Mouse (Mus musculus) midbrain, embryonic 16.5 days (tissue): ENCODE measurements around the gene Atox1. TPM values are rescaled to one million over a fixed set of nuclear protein-coding genes. Genes with fewer than 3 reads are reported as not detected.

ENCODE experiments used
- ATAC-seq: fragments of 200-750 bp; cut with Nextera tagmentation; 2 replicates; pipeline ENCODE4 v1.8.0; 2017; ENCODE audit warnings: moderate TSS enrichment
- H3K27ac ChIP-seq: fragments of 300-500 bp; sonication (generic); 2 replicates; pipeline ENCODE4 v1.5.1; 2014; ENCODE audit warnings: mild to moderate bottlenecking, low read length, mixed read lengths
- H3K27me3 ChIP-seq: fragments of 300-500 bp; sonication (generic); 2 replicates; pipeline ENCODE4 v1.6.1; 2014; ENCODE audit warnings: low read depth, low read length, mixed read lengths; ENCODE audit not compliant: control insufficient read depth, insufficient read depth
- H3K36me3 ChIP-seq: fragments of 300-500 bp; sonication (generic); 2 replicates; pipeline ENCODE4 v1.6.1; 2014; ENCODE audit warnings: mild to moderate bottlenecking, low read length, moderate library complexity, mixed read lengths; ENCODE audit not compliant: control insufficient read depth, insufficient read depth
- H3K4me1 ChIP-seq: fragments of 300-500 bp; sonication (generic); 2 replicates; pipeline ENCODE4 v1.6.1; 2014; ENCODE audit warnings: mild to moderate bottlenecking, low read length, mixed read lengths; ENCODE audit not compliant: control insufficient read depth, insufficient read depth
- H3K4me2 ChIP-seq: fragments of 300-500 bp; sonication (generic); 2 replicates; pipeline ENCODE4 v1.6.1; 2014; ENCODE audit warnings: mild to moderate bottlenecking, low read length, mixed read lengths
- H3K4me3 ChIP-seq: fragments of 300-500 bp; sonication (generic); 2 replicates; pipeline ENCODE4 v1.5.1; 2014; ENCODE audit warnings: low read depth, mild to moderate bottlenecking, low read length, moderate library complexity, mixed read lengths
- H3K9ac ChIP-seq: fragments of 300-500 bp; sonication (generic); 2 replicates; pipeline ENCODE4 v1.6.1; 2014; ENCODE audit warnings: low read depth, low read length, mixed read lengths
- H3K9me3 ChIP-seq: fragments of 300-500 bp; sonication (generic); replicated peaks from 2 replicates; pipeline ENCODE4 v1.6.1; 2014; ENCODE audit warnings: mild to moderate bottlenecking, low read length, mixed read lengths; ENCODE audit not compliant: control insufficient read depth, poor library complexity, severe bottlenecking
- WGBS: fragments of 180-500 bp; shearing (Covaris S2); extraction: QIAGEN DNeasy Blood & Tissue Kit; methylation state at CpG from one replicate; pipeline ENCODE4 v1.1.7; 2014; 5-methylcytosine and 5-hydroxymethylcytosine counted together
- polyA plus RNA-seq: library from polyadenylated mRNA; unstranded; fragments of >200 nt; fragmentation: Nextera tagmentation; extraction: Ambion mirVana; gene quantifications from 2 replicates; pipeline ENCODE4 v1.2.1, GENCODE M21; 2015

Gene Atox1
- polyA plus RNA-seq, 1 experiment from 2014 or later = 215 TPM

DNA sequence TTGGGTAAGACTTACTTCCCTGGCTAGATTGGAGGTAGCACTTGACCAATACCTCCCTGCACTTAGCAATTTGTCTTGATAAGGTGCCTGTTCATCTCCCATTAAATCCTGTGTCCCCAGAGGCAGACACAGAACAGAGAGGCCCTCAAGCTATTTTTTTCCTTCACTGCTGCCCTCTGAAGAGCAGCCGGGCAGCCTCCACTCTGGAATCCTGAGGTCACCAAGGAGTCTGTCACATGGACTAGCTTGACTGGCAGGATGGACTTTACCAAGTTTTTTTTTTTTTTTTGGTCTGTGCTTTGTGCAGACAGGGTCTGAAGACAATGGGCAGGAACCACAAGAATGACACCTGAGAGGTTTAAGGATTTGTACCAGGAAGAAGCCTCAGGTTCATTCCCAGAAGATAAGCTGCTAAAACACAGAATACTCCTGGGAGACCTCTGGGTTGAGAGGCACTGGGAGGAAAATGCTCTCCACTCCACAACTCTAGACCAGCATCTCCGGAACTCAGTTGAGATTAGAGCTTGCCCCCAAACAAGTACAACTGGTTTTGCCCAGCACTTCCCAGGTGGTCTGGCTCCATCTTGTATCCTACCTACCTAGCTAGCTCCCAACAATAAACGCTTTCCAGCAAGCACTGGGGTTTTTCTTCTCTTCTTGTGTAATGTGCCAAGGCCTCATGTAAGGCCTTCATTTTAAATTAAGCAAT is 1.0 kb downstream of the Atox1 start:
- no peaks in the 10 kb centered on the region for H3K27me3 ChIP-seq
- H3K4me3 ChIP-seq = peak overlapping the region; percentile 79
- no peaks in the 10 kb centered on the region for H3K36me3 ChIP-seq
- H3K27ac ChIP-seq = no peak overlapping the region
- WGBS = 36% methylated on average over 3 of the region's 3 CpGs
- no peaks in the 10 kb centered on the region for H3K9me3 ChIP-seq
- no peak for ATAC-seq
- H3K4me2 ChIP-seq = peak overlapping the region; percentile 66
- peak overlapping the region; percentile 71 for H3K9ac ChIP-seq
- H3K4me1 ChIP-seq = peaks cover 15% of the 10 kb centered on the region

DNA sequence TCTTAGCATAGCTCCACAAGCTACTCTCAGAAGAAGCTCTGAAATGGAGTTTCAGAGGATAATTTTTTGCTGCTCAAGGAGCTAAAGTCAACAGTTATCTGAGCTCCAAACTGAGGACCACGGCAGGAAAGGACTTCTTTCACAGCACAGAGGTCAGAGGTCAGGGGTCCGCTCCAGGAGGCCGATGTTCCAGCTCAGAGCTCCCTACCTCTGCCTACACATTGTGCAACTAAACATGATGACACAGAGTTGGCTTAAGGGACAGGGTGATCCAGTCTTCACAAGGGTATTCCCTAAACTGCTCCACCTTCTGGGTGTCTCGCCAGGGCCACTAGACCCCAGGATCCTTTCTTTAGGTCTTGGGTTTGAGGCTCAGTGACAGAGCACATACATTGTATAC is 2.5 kb downstream of the Atox1 start:
- Histone ChIP-seq H3K4me2 (no peak overlapping the region), H3K4me3 (no peak overlapping the region), H3K36me3 (no peaks in the 10 kb centered on the region), H3K4me1 (peaks cover 15% of the 10 kb centered on the region), H3K27me3 (no peaks in the 10 kb centered on the region), H3K9ac (no peak overlapping the region), H3K9me3 (no peaks in the 10 kb centered on the region), H3K27ac (no peak overlapping the region)
- ATAC-seq = no peak
- 55% methylated on average over 4 of the region's 4 CpGs for WGBS

DNA sequence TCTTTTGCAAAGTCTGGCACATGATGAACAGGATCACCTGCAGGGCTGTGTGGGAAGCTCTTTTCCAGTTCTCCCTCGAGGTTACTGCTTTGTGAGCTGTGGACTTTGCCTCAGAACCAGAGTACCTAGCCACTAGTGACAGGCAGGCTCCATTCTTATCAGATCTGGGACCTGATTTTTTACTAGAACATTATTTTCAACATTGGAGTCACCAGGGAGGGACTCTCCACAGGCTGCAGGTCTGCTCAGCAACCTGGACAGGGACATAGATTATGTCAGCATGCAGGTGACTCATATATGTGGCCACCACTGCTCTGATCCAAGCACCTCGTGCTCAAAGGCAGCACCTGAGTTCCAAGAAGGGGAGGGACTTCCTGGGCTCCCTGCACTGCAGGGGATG is 5.9 kb downstream of the Atox1 start:
- no peak overlapping the region for H3K4me2 ChIP-seq
- H3K27ac ChIP-seq = no peak overlapping the region
- H3K27me3 ChIP-seq = no peaks in the 10 kb centered on the region
- H3K36me3 ChIP-seq = no peaks in the 10 kb centered on the region
- peaks cover 10% of the 10 kb centered on the region for H3K4me1 ChIP-seq
- H3K9me3 ChIP-seq = no peaks in the 10 kb centered on the region
- no peak for ATAC-seq
- 85% methylated on average over 2 of the region's 2 CpGs for WGBS
- H3K9ac ChIP-seq = no peak overlapping the region
- H3K4me3 ChIP-seq = no peak overlapping the region

DNA sequence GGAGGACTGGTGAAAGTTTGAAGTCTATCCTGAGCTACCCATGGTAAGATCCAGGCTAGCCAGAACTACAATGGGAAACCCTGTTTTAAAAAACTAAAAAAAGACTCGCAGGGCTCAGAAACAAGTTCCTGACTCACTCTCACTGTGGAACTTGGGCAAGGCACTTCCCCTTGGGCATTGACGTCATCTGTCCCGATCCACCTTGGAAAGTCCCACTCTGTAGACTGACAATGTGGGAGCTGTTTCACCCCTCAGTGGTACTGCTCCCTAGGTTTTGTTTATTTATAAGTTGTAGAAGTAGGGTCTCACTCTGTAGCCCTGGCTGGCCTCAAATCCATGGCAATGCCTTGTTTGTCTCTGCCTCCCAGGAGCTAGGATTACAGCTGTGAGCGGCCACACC is 7.4 kb downstream of the Atox1 start:
- Histone ChIP-seq H3K4me2 (no peak overlapping the region), H3K9ac (no peak overlapping the region), H3K9me3 (no peaks in the 10 kb centered on the region), H3K4me1 (no peaks in the 10 kb centered on the region), H3K36me3 (no peaks in the 10 kb centered on the region), H3K4me3 (no peak overlapping the region), H3K27me3 (no peaks in the 10 kb centered on the region), H3K27ac (no peak overlapping the region)
- no peak for ATAC-seq
- WGBS = 94% methylated on average over 4 of the region's 4 CpGs

DNA sequence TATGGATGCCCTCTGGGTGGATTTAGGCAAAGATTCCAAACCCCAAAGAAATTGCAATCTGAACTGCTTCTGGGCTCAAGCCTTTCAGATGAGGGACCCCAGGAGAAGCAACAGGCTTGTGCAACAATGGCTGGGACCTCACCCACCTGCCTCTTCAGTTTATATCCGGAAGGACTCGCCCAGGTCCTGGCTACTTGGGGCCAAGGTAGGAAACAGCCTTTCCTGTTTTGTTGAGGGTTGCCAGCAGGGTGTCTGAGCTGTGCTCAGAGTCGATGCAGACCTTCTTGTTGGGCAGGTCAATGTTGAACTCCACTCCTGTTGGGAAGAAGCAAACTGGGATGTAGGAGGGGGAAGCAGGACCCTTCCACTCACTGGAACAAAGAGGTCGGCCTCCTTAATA is 10.7 kb downstream of the Atox1 start:
- Histone ChIP-seq H3K9me3 (no peaks in the 10 kb centered on the region), H3K27me3 (no peaks in the 10 kb centered on the region), H3K4me1 (no peaks in the 10 kb centered on the region), H3K9ac (no peak overlapping the region), H3K36me3 (no peaks in the 10 kb centered on the region), H3K4me3 (no peak overlapping the region), H3K27ac (0 out of 2 replicates have a peak overlapping the region, but pooled peaks have one; percentile 12), H3K4me2 (no peak overlapping the region)
- no peak for ATAC-seq
- 76% methylated on average over 4 of the region's 4 CpGs for WGBS

DNA sequence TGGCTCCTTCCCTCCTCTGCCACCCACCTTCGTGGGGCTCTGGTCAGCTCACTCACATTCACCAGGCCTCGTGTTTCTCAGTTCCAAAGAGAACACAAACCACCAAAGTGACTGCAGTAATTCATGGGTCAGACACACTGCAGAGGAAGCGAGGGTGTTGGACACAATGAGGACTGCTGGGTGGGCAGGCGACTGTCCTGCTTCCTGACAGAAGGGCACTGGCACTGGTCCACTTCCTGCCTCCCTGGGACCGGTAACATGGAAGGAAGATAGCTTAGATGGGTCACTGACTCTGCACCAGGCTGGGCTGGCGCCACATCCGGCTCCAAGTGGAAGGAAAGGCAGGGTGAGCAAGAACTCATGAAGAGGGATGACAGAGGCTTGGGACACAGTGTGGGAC is 11.5 kb downstream of the Atox1 start:
- H3K9me3 ChIP-seq = no peaks in the 10 kb centered on the region

DNA sequence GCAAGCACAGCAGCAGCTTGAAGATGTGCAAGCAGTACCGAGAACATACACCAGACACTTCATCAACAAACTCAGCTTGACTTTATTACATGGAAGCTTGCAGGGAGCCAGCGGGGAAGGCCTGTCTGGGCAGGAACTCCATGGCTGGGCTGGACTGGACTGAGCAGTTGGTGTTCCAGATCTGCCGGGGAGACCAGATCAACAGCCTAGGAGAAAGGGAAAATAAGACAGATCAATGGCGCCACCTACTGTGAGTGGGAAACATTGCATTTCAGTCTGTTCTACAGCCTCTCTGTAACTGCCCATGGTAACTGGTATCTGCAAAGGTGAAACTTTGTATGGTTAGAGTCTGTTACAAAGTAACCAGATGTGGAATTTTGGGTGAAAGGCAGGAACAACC is 14.5 kb downstream of the Atox1 start:
- Histone ChIP-seq H3K27ac (no peak overlapping the region), H3K9me3 (no peaks in the 10 kb centered on the region), H3K4me3 (no peak overlapping the region), H3K36me3 (no peaks in the 10 kb centered on the region), H3K4me1 (no peaks in the 10 kb centered on the region), H3K27me3 (no peaks in the 10 kb centered on the region), H3K4me2 (no peak overlapping the region), H3K9ac (no peak overlapping the region)
- peak; percentile 82 for ATAC-seq
- WGBS = 23% methylated on average over 4 of the region's 4 CpGs

More for the DNA sequence above, 11.5 kb downstream of the Atox1 start:
- 88% methylated on average over 7 of the region's 7 CpGs for WGBS
- Histone ChIP-seq H3K4me1 (no peaks in the 10 kb centered on the region), H3K27me3 (no peaks in the 10 kb centered on the region), H3K27ac (no peak overlapping the region), H3K9ac (no peak overlapping the region), H3K36me3 (no peaks in the 10 kb centered on the region), H3K4me3 (no peak overlapping the region), H3K4me2 (no peak overlapping the region)
- no peak for ATAC-seq

DNA sequence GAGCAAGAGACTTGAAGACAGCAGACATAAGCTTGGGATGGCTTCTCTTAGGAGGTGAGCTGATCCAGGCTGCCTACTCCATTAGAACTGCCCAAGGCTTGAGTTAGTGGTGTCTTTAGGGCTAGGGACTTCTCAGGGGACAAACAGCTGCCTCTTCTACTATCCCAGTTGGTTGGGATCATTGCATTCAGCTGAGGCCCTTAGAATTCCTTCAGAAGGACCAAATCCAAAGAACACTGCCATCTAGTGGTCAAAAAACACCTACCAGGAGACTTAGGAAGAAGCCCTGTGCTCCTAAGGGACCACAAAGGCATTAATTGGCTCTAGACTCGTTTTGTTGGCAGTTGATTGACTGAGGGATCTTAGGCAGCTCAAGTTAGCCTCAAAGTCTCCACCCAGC is 16.3 kb downstream of the Atox1 start:
- Histone ChIP-seq H3K27ac (no peak overlapping the region), H3K9ac (no peak overlapping the region), H3K36me3 (no peaks in the 10 kb centered on the region), H3K4me3 (no peak overlapping the region), H3K27me3 (no peaks in the 10 kb centered on the region), H3K9me3 (no peaks in the 10 kb centered on the region), H3K4me1 (no peaks in the 10 kb centered on the region), H3K4me2 (no peak overlapping the region)
- 3% methylated on average over 1 of the region's 1 CpGs for WGBS
- no peak for ATAC-seq

DNA sequence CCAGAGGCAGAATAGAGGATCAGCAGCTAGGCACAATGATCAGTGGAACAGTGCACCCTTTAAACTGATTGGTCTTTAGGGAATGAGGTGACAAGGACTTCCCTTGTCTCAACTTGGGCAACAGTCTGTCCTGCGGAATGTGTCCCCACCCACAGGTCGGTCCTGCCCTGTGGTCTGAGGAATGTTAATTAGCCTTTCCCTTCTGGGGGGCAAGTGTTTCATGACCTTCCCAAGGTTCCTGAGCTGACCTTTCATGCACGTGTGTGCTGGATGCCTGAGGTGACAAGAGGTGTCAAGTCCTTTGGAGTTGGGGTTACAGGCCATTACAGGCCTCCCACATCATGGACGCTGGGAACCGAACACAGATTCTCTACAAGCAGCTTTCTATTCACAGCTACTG is 21.3 kb downstream of the Atox1 start:
- 71% methylated on average over 5 of the region's 5 CpGs for WGBS

More for the DNA sequence above, 21.3 kb downstream of the Atox1 start:
- Histone ChIP-seq H3K36me3 (no peaks in the 10 kb centered on the region), H3K27me3 (no peaks in the 10 kb centered on the region), H3K4me3 (no peak overlapping the region), H3K4me2 (no peak overlapping the region), H3K4me1 (no peaks in the 10 kb centered on the region), H3K27ac (no peak overlapping the region), H3K9me3 (no peaks in the 10 kb centered on the region), H3K9ac (no peak overlapping the region)
- no peak for ATAC-seq
